Comparison of ENCODE assay signal across 16 mouse cellular contexts in genomic region chr14:77626557-77627507, GRCm38 (mm10).
DNase-seq lines count a peak whose midpoint lies in the region; ATAC-seq and TF ChIP-seq lines count a peak whose summit lies in the region.
"Had no signal": no experiment of that assay in that cellular context is flagged by ENCODE, and none has a peak within 500 bp of the region (broad histone marks: within the 10 kb centered on the region; RNA-seq: fewer than 3 reads in every experiment).

No protein-coding gene starts in this region.

- no peak overlapping the region for H3K4me2 ChIP-seq in forebrain, embryonic 12.5 days
- no peak overlapping the region for H3K4me2 ChIP-seq in hindbrain, embryonic 16.5 days (ENCODE audit: low read length)
- H3K4me2 ChIP-seq in neural tube, embryonic 12.5 days (replicated peaks): no peak overlapping the region; the same call in 1 of the 2 replicates
- H3K4me2 ChIP-seq in intestine, embryonic 15.5 days (replicated peaks): no peak overlapping the region
- H3K4me2 ChIP-seq: embryonic facial prominence, embryonic 15.5 days; limb, embryonic 13.5 days; lung, embryonic 15.5 days had no signal

- H3K36me3 ChIP-seq in forebrain, embryonic 12.5 days (replicated peaks): no peaks in the 10 kb centered on the region
- H3K36me3 ChIP-seq in hindbrain, embryonic 16.5 days (ENCODE audit: control insufficient read depth, insufficient read depth, low read length): no peaks in the 10 kb centered on the region
- no peaks in the 10 kb centered on the region for H3K36me3 ChIP-seq in neural tube, embryonic 12.5 days
- no peaks in the 10 kb centered on the region for H3K36me3 ChIP-seq in intestine, embryonic 15.5 days
- H3K36me3 ChIP-seq: embryonic facial prominence, embryonic 15.5 days; limb, embryonic 13.5 days; lung, embryonic 15.5 days had no signal

- peak; percentile 78 for ATAC-seq in forebrain, embryonic 12.5 days (ENCODE audit: low FRiP score)
- 0 out of 2 replicates have a peak, but pooled peaks have one; percentile 19 for ATAC-seq in hindbrain, embryonic 16.5 days
- peak; percentile 39; the same call in 1 of the 2 replicates for ATAC-seq in neural tube, embryonic 12.5 days (ENCODE audit: low FRiP score, low read depth)
- no peak for ATAC-seq in intestine, embryonic 15.5 days

- peaks cover 32% of the 10 kb centered on the region for H3K27me3 ChIP-seq in forebrain, embryonic 12.5 days
- no peaks in the 10 kb centered on the region for H3K27me3 ChIP-seq in hindbrain, embryonic 16.5 days (replicated peaks; ENCODE audit: control insufficient read depth, insufficient read depth, low read length)
- no peaks in the 10 kb centered on the region for H3K27me3 ChIP-seq in neural tube, embryonic 12.5 days (replicated peaks)
- no peaks in the 10 kb centered on the region for H3K27me3 ChIP-seq in intestine, embryonic 15.5 days (replicated peaks)
- H3K27me3 ChIP-seq: embryonic facial prominence, embryonic 15.5 days; limb, embryonic 13.5 days; lung, embryonic 15.5 days had no signal

- peak overlapping the region; percentile 21; the same call in 1 of the 2 replicates for H3K9ac ChIP-seq in forebrain, embryonic 12.5 days
- no peak overlapping the region for H3K9ac ChIP-seq in hindbrain, embryonic 16.5 days (ENCODE audit: low read depth, low read length)
- no peak overlapping the region for H3K9ac ChIP-seq in neural tube, embryonic 12.5 days
- no peak overlapping the region for H3K9ac ChIP-seq in intestine, embryonic 15.5 days
- H3K9ac ChIP-seq: embryonic facial prominence, embryonic 15.5 days; limb, embryonic 13.5 days; lung, embryonic 15.5 days had no signal

- no peak overlapping the region for H3K4me3 ChIP-seq in forebrain, embryonic 12.5 days (replicated peaks)
- H3K4me3 ChIP-seq in hindbrain, embryonic 16.5 days (ENCODE audit: low read length): no peak overlapping the region
- no peak overlapping the region for H3K4me3 ChIP-seq in neural tube, embryonic 12.5 days
- no peak overlapping the region for H3K4me3 ChIP-seq in intestine, embryonic 15.5 days (replicated peaks)
- H3K4me3 ChIP-seq: embryonic facial prominence, embryonic 15.5 days; heart, adult 2 months; limb, embryonic 13.5 days; lung, embryonic 15.5 days had no signal

- H3K4me1 ChIP-seq in forebrain, embryonic 12.5 days: peaks cover 42% of the 10 kb centered on the region
- peaks cover 3% of the 10 kb centered on the region for H3K4me1 ChIP-seq in hindbrain, embryonic 16.5 days (ENCODE audit: control insufficient read depth, insufficient read depth, low read depth, low read length)
- H3K4me1 ChIP-seq in neural tube, embryonic 12.5 days: peaks cover 9% of the 10 kb centered on the region; the same call in 1 of the 2 replicates
- peaks cover 5% of the 10 kb centered on the region for H3K4me1 ChIP-seq in intestine, embryonic 15.5 days (replicated peaks)
- H3K4me1 ChIP-seq: embryonic facial prominence, embryonic 15.5 days; lung, embryonic 15.5 days had no signal

- no peaks in the 10 kb centered on the region for H3K9me3 ChIP-seq in forebrain, embryonic 12.5 days
- H3K9me3 ChIP-seq in hindbrain, embryonic 16.5 days (ENCODE audit: control insufficient read depth, low read length): no peaks in the 10 kb centered on the region
- H3K9me3 ChIP-seq in neural tube, embryonic 12.5 days: no peaks in the 10 kb centered on the region
- H3K9me3 ChIP-seq in intestine, embryonic 15.5 days: no peaks in the 10 kb centered on the region
- H3K9me3 ChIP-seq: embryonic facial prominence, embryonic 15.5 days; limb, embryonic 13.5 days; lung, embryonic 15.5 days had no signal

- H3K27ac ChIP-seq in forebrain, embryonic 12.5 days: peak overlapping the region; percentile 84
- peak overlapping the region; percentile 44; the same call in 1 of the 2 replicates for H3K27ac ChIP-seq in hindbrain, embryonic 16.5 days (ENCODE audit: low read depth, low read length)
- no peak overlapping the region for H3K27ac ChIP-seq in neural tube, embryonic 12.5 days
- no peak overlapping the region for H3K27ac ChIP-seq in intestine, embryonic 15.5 days
- H3K27ac ChIP-seq: embryonic facial prominence, embryonic 15.5 days; heart, adult 2 months; limb, embryonic 13.5 days; lung, embryonic 15.5 days had no signal

- DNase-seq in brain, embryonic 14.5 days (ENCODE audit: low read depth): peak; percentile 92
- DNase-seq in testis, postnatal 10 days (ENCODE audit: low spot score): no peak
- no peak for DNase-seq in kidney, postnatal 14 days
- DNase-seq: adrenal gland, postnatal 36 days; cerebellum, adult 8-10 months; heart, adult 2 months; heart, postnatal 4 days; kidney, postnatal 10 days; layer of hippocampus, postnatal 36 days had no signal

- no peak for TF ChIP-seq POLR2A in brain, embryonic 14.5 days (IDR thresholded peaks at IDR 0.05; ENCODE audit: borderline replicate concordance, extremely low read depth, insufficient read depth, insufficient read length, poor library complexity, severe bottlenecking)

- WGBS in forebrain, embryonic 12.5 days: 14% methylated on average over 12 of the region's 12 CpGs
- WGBS in hindbrain, embryonic 16.5 days: 29% methylated on average over 12 of the region's 12 CpGs
- 28% methylated on average over 12 of the region's 12 CpGs for WGBS in neural tube, embryonic 12.5 days
- WGBS in intestine, embryonic 15.5 days: 69% methylated on average over 12 of the region's 12 CpGs

- no peak for TF ChIP-seq CTCF in brain, embryonic 14.5 days (IDR thresholded peaks at IDR 0.05; ENCODE audit: borderline replicate concordance, extremely low read depth, insufficient read depth, insufficient read length)

Comparison
In these comparisons a context has a peak if more than half of its experiments do, and no peak if none do; other contexts are left out.
1. H3K27ac ChIP-seq: peak in forebrain, embryonic 12.5 days (single experiment) and hindbrain, embryonic 16.5 days (single experiment); none in neural tube, embryonic 12.5 days (single experiment) and intestine, embryonic 15.5 days (single experiment).